Mouse (Mus musculus) kidney, adult 2 months (tissue): ENCODE results near the gene A830018L16Rik.

Source experiments
- CTCF ChIP-seq: fragments of 200-500 bp; conservative IDR thresholded peaks from 2 replicates; pipeline ENCODE4 v1.5.1; 2011; ENCODE audit warnings: low read depth, mild to moderate bottlenecking, control low read depth, low read length, moderate library complexity, mixed read lengths; ENCODE audit not compliant: insufficient read depth, insufficient read length
- POLR2A ChIP-seq: fragments of 200-500 bp; IDR thresholded peaks from one replicate; pipeline ENCODE4 v1.6.1; 2011; ENCODE audit warnings: low read depth, low read length, control low read depth

GRCm38 (mm10) chr1:11570274-11570673, 156.4 kb downstream of the A830018L16Rik start:
- TF ChIP-seq CTCF = no peak
- TF ChIP-seq POLR2A = no peak
